10 mouse cellular contexts compared by ENCODE assay signal in the genomic region with DNA sequence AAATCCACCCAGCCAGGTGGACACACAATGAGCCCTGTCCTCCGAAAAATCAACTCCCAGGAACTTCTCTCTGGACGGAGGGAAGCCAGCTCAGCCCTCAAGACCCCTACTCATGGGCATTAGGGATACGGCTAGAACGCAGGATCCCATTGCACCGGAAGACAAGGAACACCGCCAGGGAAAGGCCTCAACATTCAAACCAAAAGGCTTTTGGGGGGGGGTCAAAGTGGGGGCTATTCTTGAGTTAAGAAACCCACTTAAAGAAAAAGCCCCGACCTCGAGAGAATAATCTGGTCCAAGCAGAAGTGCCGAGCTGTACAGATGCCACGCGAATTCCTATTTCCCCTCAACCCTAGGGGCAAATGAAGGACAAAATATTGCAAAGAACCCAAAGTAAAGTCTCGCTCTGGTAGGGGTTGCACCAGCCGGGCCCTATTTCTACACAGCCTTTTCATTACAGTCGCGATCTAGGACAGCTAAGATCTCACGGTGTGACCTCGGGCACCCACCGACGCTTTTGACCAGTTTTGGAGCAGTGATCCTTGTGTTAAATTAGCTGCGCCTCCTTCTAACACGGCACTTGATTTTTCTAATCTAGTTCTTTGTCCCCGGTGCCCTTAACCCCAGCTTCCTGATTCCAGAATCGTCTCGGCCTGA. TPM values are rescaled to one million over a fixed set of nuclear protein-coding genes. Genes with fewer than 3 reads are reported as not detected.
A peak's percentile ranks its signal among the peaks of the same experiment; 100 is the strongest.
DNase-seq lines count a peak whose midpoint lies in the region; ATAC-seq and TF ChIP-seq lines count a peak whose summit lies in the region.
"Had no signal": no experiment of that assay in that cellular context is flagged by ENCODE, and none has a peak within 500 bp of the region (broad histone marks: within the 10 kb centered on the region; RNA-seq: fewer than 3 reads in every experiment).

No protein-coding gene starts in this region.

- no peaks in the 10 kb centered on the region for H3K9me3 ChIP-seq in lung, embryonic 14.5 days (ENCODE audit: low read depth, low read length)
- no peaks in the 10 kb centered on the region for H3K9me3 ChIP-seq in forebrain, embryonic 15.5 days
- H3K9me3 ChIP-seq in limb, embryonic 13.5 days: no peaks in the 10 kb centered on the region
- H3K9me3 ChIP-seq in stomach, embryonic 14.5 days (ENCODE audit: control insufficient read depth, low read depth, low read length): no peaks in the 10 kb centered on the region

- 13% methylated on average over 24 of the region's 24 CpGs for WGBS in lung, embryonic 14.5 days
- 11% methylated on average over 24 of the region's 24 CpGs for WGBS in forebrain, embryonic 15.5 days
- 9% methylated on average over 24 of the region's 24 CpGs for WGBS in limb, embryonic 13.5 days
- 23% methylated on average over 24 of the region's 24 CpGs for WGBS in stomach, embryonic 14.5 days

- no peak for DNase-seq in lung, embryonic 14.5 days
- no peak for DNase-seq in lung, postnatal 14 days
- DNase-seq in embryo, embryonic 11 days: no peak
- no peak for DNase-seq in testis, postnatal 10 days (ENCODE audit: low spot score)
- DNase-seq in embryo, embryonic 10 days (ENCODE audit: low spot score): no peak
- DNase-seq: cerebellum, adult 18-20 months had no signal

- H3K9ac ChIP-seq in lung, embryonic 14.5 days: peak overlapping the region; percentile 46; the same call in 1 of the 2 replicates
- H3K9ac ChIP-seq in forebrain, embryonic 15.5 days (replicated peaks): peak overlapping the region; percentile 50
- peak overlapping the region; percentile 68 for H3K9ac ChIP-seq in limb, embryonic 13.5 days
- H3K9ac ChIP-seq in stomach, embryonic 14.5 days (replicated peaks; ENCODE audit: low read depth, low read length): peak overlapping the region; percentile 11; the same call in 1 of the 2 replicates

- H3K4me3 ChIP-seq in lung, embryonic 14.5 days (ENCODE audit: low read depth, low read length): peak overlapping the region; percentile 49
- H3K4me3 ChIP-seq in forebrain, embryonic 15.5 days: peak overlapping the region; percentile 46
- H3K4me3 ChIP-seq in limb, embryonic 13.5 days: peak overlapping the region; percentile 55
- H3K4me3 ChIP-seq in stomach, embryonic 14.5 days (ENCODE audit: low read depth, low read length): peak overlapping the region; percentile 52
- H3K4me3 ChIP-seq: megakaryocyte, embryonic 14.5 days had no signal

- H3K4me2 ChIP-seq in lung, embryonic 14.5 days: peak overlapping the region; percentile 97
- peak overlapping the region; percentile 92 for H3K4me2 ChIP-seq in forebrain, embryonic 15.5 days (replicated peaks)
- H3K4me2 ChIP-seq in limb, embryonic 13.5 days (replicated peaks): peak overlapping the region; percentile 96
- peak overlapping the region; percentile 98 for H3K4me2 ChIP-seq in stomach, embryonic 14.5 days (replicated peaks; ENCODE audit: low read depth, low read length)

- H3K27me3 ChIP-seq in lung, embryonic 14.5 days (ENCODE audit: insufficient read depth, low read length): peaks cover 64% of the 10 kb centered on the region
- H3K27me3 ChIP-seq in forebrain, embryonic 15.5 days: peaks cover 36% of the 10 kb centered on the region; the same call in 1 of the 2 replicates
- peaks cover 98% of the 10 kb centered on the region for H3K27me3 ChIP-seq in limb, embryonic 13.5 days
- H3K27me3 ChIP-seq in stomach, embryonic 14.5 days (ENCODE audit: control insufficient read depth, insufficient read depth, low read length): peaks cover 8% of the 10 kb centered on the region; the same call in 1 of the 2 replicates

- no peak overlapping the region for H3K27ac ChIP-seq in lung, embryonic 14.5 days (ENCODE audit: low read depth)
- H3K27ac ChIP-seq in forebrain, embryonic 15.5 days (replicated peaks): peak overlapping the region; percentile 41; the same call in 1 of the 2 replicates
- H3K27ac ChIP-seq in limb, embryonic 13.5 days: no peak overlapping the region
- no peak overlapping the region for H3K27ac ChIP-seq in stomach, embryonic 14.5 days (ENCODE audit: low read length)

- 0 out of 2 replicates have a peak, but pooled peaks cover 5% of the 10 kb centered on the region for H3K4me1 ChIP-seq in lung, embryonic 14.5 days (ENCODE audit: insufficient read depth)
- peaks cover 24% of the 10 kb centered on the region for H3K4me1 ChIP-seq in forebrain, embryonic 15.5 days
- peaks cover 20% of the 10 kb centered on the region for H3K4me1 ChIP-seq in limb, embryonic 13.5 days
- H3K4me1 ChIP-seq in stomach, embryonic 14.5 days (ENCODE audit: control insufficient read depth, insufficient read depth, low read length): no peaks in the 10 kb centered on the region; the same call in 1 of the 2 replicates

- no peaks in the 10 kb centered on the region for H3K36me3 ChIP-seq in lung, embryonic 14.5 days (ENCODE audit: insufficient read depth)
- no peaks in the 10 kb centered on the region for H3K36me3 ChIP-seq in forebrain, embryonic 15.5 days
- no peaks in the 10 kb centered on the region for H3K36me3 ChIP-seq in limb, embryonic 13.5 days
- no peaks in the 10 kb centered on the region for H3K36me3 ChIP-seq in stomach, embryonic 14.5 days (ENCODE audit: control insufficient read depth, insufficient read depth, low read length)

- TF ChIP-seq CTCF in lung, embryonic 14.5 days (IDR thresholded peaks at IDR 0.05; ENCODE audit: low read depth): no peak

- ATAC-seq in lung, embryonic 14.5 days (ENCODE audit: insufficient read depth): no peak
- ATAC-seq in forebrain, embryonic 15.5 days (replicated peaks): peak; percentile 18; the same call in 1 of the 2 replicates
- ATAC-seq in limb, embryonic 13.5 days (ENCODE audit: low FRiP score, low read depth): no peak
- ATAC-seq in stomach, embryonic 14.5 days (ENCODE audit: insufficient number of reproducible peaks, insufficient read depth, low FRiP score, low read depth): no peak

RNA-seq across cellular contexts. Expression of a gene that starts 1.6 kb away (rescaled TPM):
- polyA plus RNA-seq in lung, embryonic 14.5 days (2014; fragmentation: Nextera tagmentation; extraction: Ambion mirVana): 2.5 and 3.2 TPM in 2 replicates
- 6.7 and 8.1 TPM in 2 replicates for polyA plus RNA-seq in forebrain, embryonic 15.5 days (2015; fragmentation: Nextera tagmentation; extraction: Ambion mirVana)
- polyA plus RNA-seq in limb, embryonic 13.5 days (2015; fragmentation: Nextera tagmentation; extraction: Ambion mirVana): 5.5 and 7.0 TPM in 2 replicates
- polyA plus RNA-seq in stomach, embryonic 14.5 days (2014; fragmentation: Nextera tagmentation; extraction: Ambion mirVana): 8.7 and 10.9 TPM in 2 replicates

RNA-seq across cellular contexts. Expression of a gene that starts 32.9 kb away (rescaled TPM):
- polyA plus RNA-seq in lung, embryonic 14.5 days (2014; fragmentation: Nextera tagmentation; extraction: Ambion mirVana): 0.30 and 0.43 TPM in 2 replicates
- 0.11 and 0.20 TPM in 2 replicates for polyA plus RNA-seq in forebrain, embryonic 15.5 days (2015; fragmentation: Nextera tagmentation; extraction: Ambion mirVana)
- 0.51 and 0.61 TPM in 2 replicates for polyA plus RNA-seq in limb, embryonic 13.5 days (2015; fragmentation: Nextera tagmentation; extraction: Ambion mirVana)
- polyA plus RNA-seq in stomach, embryonic 14.5 days (2014; fragmentation: Nextera tagmentation; extraction: Ambion mirVana): 1.1 and 1.3 TPM in 2 replicates

Comparison
In these comparisons a context has a peak if more than half of its experiments do, and no peak if none do; other contexts are left out.
1. H3K9ac ChIP-seq: peak in every context shown above with its lines; median percentile 68 in limb, embryonic 13.5 days; 50 in forebrain, embryonic 15.5 days; 46 in lung, embryonic 14.5 days; 11 in stomach, embryonic 14.5 days.